Mouse (Mus musculus) erythroblast, embryonic 14.5 days (primary cell): Measurements from ENCODE around the gene Gps1. TPM values are rescaled to one million over a fixed set of nuclear protein-coding genes. Genes with fewer than 3 reads are reported as not detected.
"Not testable (repeated sequence)": the region's sequence is repeated elsewhere in the genome, so short reads cannot be mapped to it uniquely, and the experiment has no call there.

Experiments
- H3K27me3 ChIP-seq: 2 replicates; pipeline ENCODE4 v1.6.1; 2012; ENCODE audit warnings: inconsistent platforms; ENCODE audit not compliant: control insufficient read depth
- H3K36me3 ChIP-seq: 2 replicates; pipeline ENCODE4 v1.6.1; 2012; ENCODE audit warnings: mild to moderate bottlenecking, inconsistent platforms; ENCODE audit not compliant: control insufficient read depth
- H3K4me1 ChIP-seq: 2 replicates; pipeline ENCODE4 v1.6.1; 2012; ENCODE audit warnings: inconsistent platforms; ENCODE audit not compliant: control insufficient read depth
- H3K4me3 ChIP-seq: replicated peaks from 2 replicates; pipeline ENCODE3; 2012; ENCODE audit warnings: moderate library complexity, mild to moderate bottlenecking, inconsistent platforms
- H3K9me3 ChIP-seq: 2 replicates; pipeline ENCODE4 v1.6.1; 2012; ENCODE audit warnings: low read length, inconsistent platforms, mixed read lengths; ENCODE audit not compliant: control insufficient read depth
- GATA1 ChIP-seq: IDR thresholded peaks from 2 replicates; pipeline ENCODE4 v1.6.1; 2012; ENCODE audit warnings: low read length, inconsistent platforms, mixed read lengths
- TAL1 ChIP-seq: IDR thresholded peaks from 3 replicates; pipeline ENCODE4 v1.6.1; 2012; ENCODE audit warnings: low read length, inconsistent platforms, mixed read lengths
- polyA plus RNA-seq: library from polyadenylated mRNA; stranded (reverse); fragments of >175 nt; gene quantifications from 2 replicates; pipeline ENCODE4 v1.2.3, GENCODE M21; 2012

Gene Gps1
- polyA plus RNA-seq, 1 experiment: 3.1 TPM

DNA sequence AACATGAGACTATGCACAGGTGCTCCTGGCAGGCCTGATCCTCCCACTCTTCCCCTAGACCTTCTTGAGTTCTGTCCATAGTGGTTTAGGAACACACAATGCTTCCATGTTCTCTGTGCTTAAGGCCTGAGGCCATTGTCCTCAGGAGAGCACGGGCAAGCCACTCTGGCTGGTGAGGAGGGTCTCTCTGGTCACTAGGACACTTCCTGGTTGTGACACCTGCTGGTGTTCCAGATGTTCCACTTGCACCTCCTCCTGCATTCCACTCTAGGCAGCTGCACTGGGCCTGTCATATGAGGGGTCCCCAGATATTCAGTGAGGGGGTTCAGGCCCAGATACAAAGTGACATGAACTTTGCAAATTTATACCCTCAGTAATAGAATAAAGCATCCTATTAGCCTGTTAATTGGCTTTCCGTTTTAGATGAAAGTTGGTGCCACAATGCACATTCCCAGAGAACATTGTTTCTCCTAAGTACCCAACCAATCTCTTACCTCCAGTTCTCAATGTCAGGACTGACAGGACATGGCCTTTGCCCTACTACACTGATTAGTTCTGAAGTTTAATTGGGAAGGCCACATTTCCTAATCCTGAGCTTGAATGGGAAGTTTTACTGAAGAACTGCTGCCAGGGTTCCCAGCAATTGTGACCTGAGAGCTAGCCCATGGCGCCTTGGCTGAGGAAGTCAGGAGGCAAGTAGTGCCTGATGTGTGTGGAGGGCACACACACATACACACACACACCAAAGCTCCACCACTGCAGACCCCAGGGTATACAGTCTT, 47.8 kb downstream of the Gps1 start:
- Histone ChIP-seq H3K9me3 (no peaks in the 10 kb centered on the region), H3K4me1 (peaks cover 15% of the 10 kb centered on the region), H3K4me3 (no peak overlapping the region), H3K36me3 (no peaks in the 10 kb centered on the region), H3K27me3 (no peaks in the 10 kb centered on the region)
- no peak for TF ChIP-seq GATA1
- TF ChIP-seq TAL1: no peak

DNA sequence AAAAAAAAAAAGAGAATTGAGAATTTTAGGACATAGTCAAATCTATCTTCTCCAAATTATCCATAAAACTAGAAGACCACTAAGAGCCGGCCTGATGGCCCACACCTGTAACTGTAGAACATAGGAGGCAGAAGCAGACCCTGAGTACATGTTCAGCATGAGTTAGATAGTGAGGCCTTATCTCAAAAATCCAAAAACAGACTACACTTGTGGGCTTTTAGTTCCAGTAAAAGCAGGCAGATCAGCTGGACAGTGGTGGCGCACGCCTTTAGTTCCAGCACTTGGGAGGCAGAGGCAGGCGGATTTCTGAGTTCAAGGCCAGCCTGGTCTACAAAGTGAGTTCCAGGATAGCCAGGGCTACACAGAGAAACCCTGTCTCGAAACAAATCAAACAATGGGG, 48.9 kb downstream of the Gps1 start:
- not testable (repeated sequence) for H3K27me3 ChIP-seq, H3K36me3 ChIP-seq, H3K9me3 ChIP-seq, H3K4me3 ChIP-seq
- H3K4me1 ChIP-seq: peaks cover 15% of the 10 kb centered on the region

DNA sequence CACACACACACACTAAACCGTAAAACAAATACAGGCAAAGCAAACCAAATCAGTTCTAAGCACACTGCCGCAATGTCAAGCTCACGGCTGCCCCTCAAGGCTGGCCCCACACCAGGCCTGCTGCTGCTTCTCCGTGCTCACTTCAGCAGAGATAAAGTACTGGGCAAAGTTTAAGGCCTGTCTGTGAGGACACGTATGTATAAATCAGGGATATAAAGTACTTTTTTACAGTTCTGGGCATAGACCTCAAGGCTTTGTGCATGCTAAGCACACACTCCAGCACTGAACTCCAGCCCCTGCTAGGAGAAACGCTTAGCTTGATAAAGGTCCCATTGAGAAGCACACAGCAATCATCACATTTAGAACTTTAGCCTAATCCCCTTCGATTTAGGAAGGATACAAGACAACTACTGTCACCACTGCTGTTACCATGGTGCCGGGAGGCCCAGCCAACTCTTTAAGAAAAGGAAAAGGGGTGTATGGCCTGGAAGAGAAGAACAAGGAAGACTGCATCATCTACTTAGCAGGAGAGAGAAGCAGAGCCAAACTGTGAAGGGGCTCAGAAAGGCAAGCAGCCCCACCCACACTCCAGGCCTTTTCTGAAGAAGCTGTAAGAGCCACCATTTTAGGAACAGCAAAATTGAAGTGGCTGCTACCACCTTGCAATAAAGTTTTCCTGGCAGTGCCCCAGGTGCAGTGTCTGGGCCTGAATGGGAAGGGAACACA, 49.6 kb downstream of the Gps1 start:
- H3K9me3 ChIP-seq: no peaks in the 10 kb centered on the region
- no peaks in the 10 kb centered on the region for H3K36me3 ChIP-seq
- TF ChIP-seq GATA1 (no peak), TAL1 (no peak)
- peaks cover 15% of the 10 kb centered on the region for H3K4me1 ChIP-seq
- H3K27me3 ChIP-seq: no peaks in the 10 kb centered on the region
- no peak overlapping the region for H3K4me3 ChIP-seq

Other genes with a start within 250 kb of the Gps1 start
- 4.1 and 5.7 TPM in 2 replicates for gene Mcrip1, start 234.5 kb upstream of the Gps1 start, polyA plus RNA-seq
- gene Ppp1r27, start 233.1 kb upstream of the Gps1 start, polyA plus RNA-seq: 0.05 TPM in 1 of 2 replicates, not detected in the other
- gene P4hb, start 211.0 kb upstream of the Gps1 start, polyA plus RNA-seq: 23.2 and 24.6 TPM in 2 replicates
- gene Arhgdia, start 202.6 kb upstream of the Gps1 start, polyA plus RNA-seq: 52.3 and 59.5 TPM in 2 replicates
- gene Alyref, start 185.9 kb upstream of the Gps1 start, polyA plus RNA-seq: 56.7 and 59.1 TPM in 2 replicates
- gene Anapc11, start 185.9 kb upstream of the Gps1 start, polyA plus RNA-seq: 12.9 and 19.1 TPM in 2 replicates
- 0.46 TPM in 1 of 2 replicates, not detected in the other for gene Npb, start 175.8 kb upstream of the Gps1 start, polyA plus RNA-seq
- gene Pcyt2, start 166.3 kb upstream of the Gps1 start, polyA plus RNA-seq: 9.6 and 12.2 TPM in 2 replicates
- gene Sirt7, start 159.0 kb upstream of the Gps1 start, polyA plus RNA-seq: 19.3 and 22.9 TPM in 2 replicates
- gene Mafg, start 150.7 kb upstream of the Gps1 start, polyA plus RNA-seq: 18.3 and 20.4 TPM in 2 replicates
- 0.03 and 0.06 TPM in 2 replicates for gene Pycr1, start 140.5 kb upstream of the Gps1 start, polyA plus RNA-seq
- not detected in 2 replicates for gene Myadml2, start 136.1 kb upstream of the Gps1 start, polyA plus RNA-seq
- gene Notum, start 123.1 kb upstream of the Gps1 start, polyA plus RNA-seq: 0.02 TPM in 1 of 2 replicates, not detected in the other
- 50.9 and 60.7 TPM in 2 replicates for gene Aspscr1, start 111.3 kb upstream of the Gps1 start, polyA plus RNA-seq
- gene Cenpx, start 70.5 kb upstream of the Gps1 start, polyA plus RNA-seq: 5.2 and 14.7 TPM in 2 replicates
- gene Lrrc45, start 70.3 kb upstream of the Gps1 start, polyA plus RNA-seq: 1.4 and 1.5 TPM in 2 replicates
- 0.08 and 0.41 TPM in 2 replicates for gene Rac3, start 62.8 kb upstream of the Gps1 start, polyA plus RNA-seq
- gene Dcxr, start 57.0 kb upstream of the Gps1 start, polyA plus RNA-seq: 0.66 and 1.3 TPM in 2 replicates
- gene Cbr2, start 52.2 kb upstream of the Gps1 start, polyA plus RNA-seq: not detected in 2 replicates
- 20.5 and 21.4 TPM in 2 replicates for gene Hmga1b, start 21.5 kb upstream of the Gps1 start, polyA plus RNA-seq
- 3.1 and 4.6 TPM in 2 replicates for gene Rfng, start 65 bp upstream of the Gps1 start, polyA plus RNA-seq
- gene Dus1l, start 12.1 kb downstream of the Gps1 start, polyA plus RNA-seq: 14.2 and 21.1 TPM in 2 replicates
- 4.6 and 5.0 TPM in 2 replicates for gene Fasn, start 40.3 kb downstream of the Gps1 start, polyA plus RNA-seq
- 0.23 and 0.39 TPM in 2 replicates for gene Ccdc57, start 148.6 kb downstream of the Gps1 start, polyA plus RNA-seq
- gene Slc16a3, start 164.2 kb downstream of the Gps1 start, polyA plus RNA-seq: 7.3 and 8.2 TPM in 2 replicates
- 10.5 and 11.4 TPM in 2 replicates for gene Csnk1d, start 207.1 kb downstream of the Gps1 start, polyA plus RNA-seq